Mouse (Mus musculus): Measurements from ENCODE around the gene Ttc9b.
A peak's percentile ranks its signal among the peaks of the same experiment; 100 is the strongest.

Gene Ttc9b

GRCm38 (mm10) chr7:27688246-27688788, 34.6 kb downstream of the Ttc9b start:
- no peak for DNase-seq

DNA sequence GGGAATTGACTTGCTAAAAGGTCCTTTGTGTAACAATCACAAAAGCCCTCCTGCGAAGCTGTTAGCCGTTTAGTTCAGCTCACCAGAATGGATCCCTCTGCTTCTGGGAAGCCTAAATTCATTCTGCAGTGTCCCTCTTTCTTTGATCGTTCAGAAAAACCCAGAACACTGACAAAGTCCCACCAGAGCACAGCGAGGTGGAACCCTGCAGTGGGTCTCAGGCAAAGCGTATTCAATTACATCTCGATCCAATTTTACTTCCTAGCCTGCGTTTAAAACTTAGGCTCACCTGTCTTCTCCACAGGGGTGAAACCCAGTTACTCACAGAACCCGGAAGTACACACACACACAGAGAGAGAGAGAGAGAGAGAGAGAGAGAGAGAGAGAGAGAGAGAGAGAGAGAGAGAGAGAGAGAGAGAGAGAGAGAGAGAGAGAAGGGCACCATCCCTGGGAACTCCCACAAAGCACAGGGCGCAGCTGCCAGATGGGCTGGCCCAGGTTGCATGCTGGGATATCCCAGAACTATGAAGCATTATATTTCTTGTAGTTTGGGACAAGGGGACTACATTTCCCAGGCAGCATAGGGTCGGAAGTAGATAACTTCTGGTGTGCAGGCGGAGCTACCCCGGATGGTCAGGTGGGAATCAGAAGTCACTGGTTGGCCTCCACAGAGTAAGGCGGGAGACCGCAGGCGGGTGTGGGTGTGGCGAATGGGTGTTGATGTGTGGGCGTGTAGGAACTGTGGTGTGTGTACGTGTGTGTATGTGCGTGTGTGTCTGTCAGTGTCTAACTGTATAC, 35.3 kb downstream of the Ttc9b start, which contains the start of gene Zfp607b:
Zfp607b (plus strand) TSS at position 526 of the 798 bp plus-strand sequence.
- DNase-seq, result peak; percentile 88 to 94

- DNase-seq, result peak; percentile 45 to 53
Observed at GRCm38 (mm10) chr7:27691076-27691475, 37.4 kb downstream of the Ttc9b start.

GRCm38 (mm10) chr7:27696711-27697110, 43.0 kb downstream of the Ttc9b start:
- no peak for DNase-seq

Measured in thymus, postnatal 36 days (tissue).